Mouse (Mus musculus) bone marrow macrophage, adult 2 months (primary cell): ENCODE measurements at regions not wholly inside any gene's neighbourhood (a gene's known extent, or its start where the extent isn't known, plus 50 kb on each side); places are given as distances from the start of the nearest gene placed in this dataset.

ENCODE experiments used
- H3K27ac ChIP-seq: 2 replicates; pipeline ENCODE4 v1.5.1; 2012; ENCODE audit warnings: low read depth, low read length; ENCODE audit not compliant: insufficient read depth
- H3K4me1 ChIP-seq: 2 replicates; pipeline ENCODE4 v1.6.1; 2012; ENCODE audit warnings: low read length; ENCODE audit not compliant: control insufficient read depth, insufficient read depth
- H3K4me3 ChIP-seq: 2 replicates; pipeline ENCODE4 v1.5.1; 2012; ENCODE audit warnings: mild to moderate bottlenecking, low read length, moderate library complexity; ENCODE audit not compliant: insufficient read depth
- CTCF ChIP-seq: IDR thresholded peaks from 2 replicates; pipeline ENCODE4 v1.5.1; 2012; ENCODE audit warnings: low read depth, mild to moderate bottlenecking, low read length, moderate library complexity
- POLR2A ChIP-seq: IDR thresholded peaks from 2 replicates; pipeline ENCODE4 v1.6.1; 2012; ENCODE audit warnings: mild to moderate bottlenecking, low read depth, low read length, borderline replicate concordance

GRCm38 (mm10) chr15:61610662-61611061, 687.9 kb upstream of the A1bg start:
- H3K4me1 ChIP-seq, result no peaks in the 10 kb centered on the region

GRCm38 (mm10) chr15:61609656-61610055, 686.8 kb upstream of the A1bg start:
- TF ChIP-seq CTCF (no peak), POLR2A (no peak)
- H3K27ac ChIP-seq, result no peak overlapping the region
- H3K4me3 ChIP-seq, result no peak overlapping the region
- H3K4me1 ChIP-seq, result no peaks in the 10 kb centered on the region

More at GRCm38 (mm10) chr15:61610662-61611061, 687.9 kb upstream of the A1bg start:
- Histone ChIP-seq H3K4me3 (no peak overlapping the region), H3K27ac (no peak overlapping the region)
- no peak for TF ChIP-seq CTCF
- no peak for TF ChIP-seq POLR2A

DNA sequence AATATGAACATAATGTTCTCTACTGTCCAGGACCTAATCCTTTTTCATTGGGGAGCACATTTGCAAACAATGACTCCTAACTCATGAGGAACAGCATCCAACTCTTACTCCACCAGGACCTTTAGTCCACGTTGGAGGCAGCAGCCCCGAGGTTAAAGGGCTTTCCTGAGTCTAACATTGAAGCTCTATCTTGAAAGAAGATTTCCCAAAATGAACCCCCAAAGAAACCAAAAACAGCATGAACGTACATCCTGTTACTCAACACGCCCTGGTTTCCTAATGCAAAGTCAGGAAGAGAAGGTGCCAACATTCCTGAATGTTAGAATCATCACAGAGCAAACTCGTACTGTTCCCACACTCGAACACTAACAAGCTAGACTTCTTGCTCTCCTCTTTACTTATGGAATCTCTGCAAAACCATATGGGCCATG, 685.5 kb upstream of the A1bg start:
- Histone ChIP-seq H3K27ac (no peak overlapping the region), H3K4me3 (no peak overlapping the region), H3K4me1 (no peaks in the 10 kb centered on the region)
- TF ChIP-seq CTCF (no peak), POLR2A (no peak)

DNA sequence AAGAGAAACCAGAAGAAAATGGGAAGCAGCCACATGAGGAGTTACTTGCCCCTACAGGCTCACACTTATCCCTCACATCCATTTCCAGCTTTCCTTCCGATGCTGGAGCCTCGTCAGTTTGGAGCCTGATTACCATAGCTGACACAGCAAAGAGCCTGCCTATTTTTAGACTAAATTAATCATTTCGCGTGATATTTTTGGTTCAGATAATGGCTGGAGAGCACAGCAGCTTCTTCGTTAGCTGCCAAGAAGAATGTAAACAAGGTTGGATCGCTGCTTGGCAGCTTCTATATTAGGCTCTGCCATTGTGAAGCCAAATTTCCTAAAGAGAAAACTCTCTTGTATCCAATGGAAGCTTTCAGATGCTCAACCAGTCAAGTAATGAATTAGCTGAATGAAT, 676.9 kb upstream of the A1bg start:
- no peaks in the 10 kb centered on the region for H3K4me1 ChIP-seq
- no peak overlapping the region for H3K4me3 ChIP-seq
- H3K27ac ChIP-seq, result no peak overlapping the region
- TF ChIP-seq CTCF (no peak), POLR2A (no peak)

DNA sequence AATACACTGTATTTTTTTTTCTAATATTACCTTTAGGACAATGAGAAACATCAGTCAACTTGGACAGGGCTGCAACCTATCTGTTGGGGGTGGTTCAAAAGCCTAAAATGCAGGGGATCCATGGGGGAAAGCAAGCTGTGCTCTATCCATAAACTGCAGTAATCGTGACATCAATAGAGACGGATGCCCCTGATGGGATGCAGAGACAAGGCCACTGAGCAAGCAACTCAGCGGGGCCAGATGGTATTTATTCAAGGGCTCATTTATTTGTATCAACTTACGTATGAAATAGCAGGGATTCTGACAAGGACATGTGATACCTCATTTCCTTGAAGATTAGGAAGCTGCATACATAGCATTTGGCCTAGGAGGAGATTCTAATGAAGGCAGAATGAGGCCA, 673.5 kb upstream of the A1bg start:
- no peaks in the 10 kb centered on the region for H3K4me1 ChIP-seq
- no peak overlapping the region for H3K27ac ChIP-seq
- TF ChIP-seq CTCF (no peak), POLR2A (no peak)
- H3K4me3 ChIP-seq, result no peak overlapping the region

GRCm38 (mm10) chr15:61588956-61589355, 666.1 kb upstream of the A1bg start:
- Histone ChIP-seq H3K4me1 (no peaks in the 10 kb centered on the region), H3K27ac (no peak overlapping the region), H3K4me3 (no peak overlapping the region)
- TF ChIP-seq POLR2A (no peak), CTCF (no peak)

GRCm38 (mm10) chr15:61582335-61582734, 659.5 kb upstream of the A1bg start:
- H3K27ac ChIP-seq, result no peak overlapping the region
- no peak for TF ChIP-seq POLR2A
- TF ChIP-seq CTCF, result no peak
- no peaks in the 10 kb centered on the region for H3K4me1 ChIP-seq
- no peak overlapping the region for H3K4me3 ChIP-seq

- Histone ChIP-seq H3K4me3 (no peak overlapping the region), H3K27ac (no peak overlapping the region), H3K4me1 (no peaks in the 10 kb centered on the region)
- TF ChIP-seq CTCF (no peak), POLR2A (no peak)
Measured at GRCm38 (mm10) chr15:61563347-61563746, 640.5 kb upstream of the A1bg start.

DNA sequence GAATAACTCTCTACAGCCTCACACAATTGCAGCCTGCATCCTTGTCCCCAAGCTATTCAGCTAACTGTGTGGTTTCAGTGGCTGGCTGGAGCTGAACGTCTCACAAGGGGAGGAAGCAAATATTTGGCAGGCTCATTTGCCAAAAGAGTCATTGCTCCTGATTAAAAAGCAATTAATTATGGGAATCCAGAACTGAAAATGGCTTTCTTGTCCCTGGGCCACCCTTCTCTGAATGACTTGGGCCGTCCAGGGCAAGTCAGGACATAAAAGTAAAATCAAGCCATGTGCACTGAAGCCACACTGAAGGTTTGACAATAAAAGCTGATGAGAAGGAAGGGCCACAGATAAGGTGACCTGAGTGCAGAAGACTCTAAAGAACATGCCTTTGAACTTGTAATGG, 639.4 kb upstream of the A1bg start:
- H3K4me1 ChIP-seq, result no peaks in the 10 kb centered on the region
- no peak overlapping the region for H3K27ac ChIP-seq
- TF ChIP-seq POLR2A (no peak), CTCF (no peak)
- H3K4me3 ChIP-seq, result no peak overlapping the region

GRCm38 (mm10) chr15:61553908-61554307, 631.1 kb upstream of the A1bg start:
- H3K4me3 ChIP-seq, result no peak overlapping the region
- no peak for TF ChIP-seq POLR2A
- TF ChIP-seq CTCF, result no peak

More at GRCm38 (mm10) chr15:61553908-61554307, 631.1 kb upstream of the A1bg start:
- no peaks in the 10 kb centered on the region for H3K4me1 ChIP-seq
- no peak overlapping the region for H3K27ac ChIP-seq
